Mouse (Mus musculus) hindbrain, embryonic 14.5 days (tissue): Measurements from ENCODE around the gene Rflnb. TPM values are rescaled to one million over a fixed set of nuclear protein-coding genes. Genes with fewer than 3 reads are reported as not detected.

ENCODE experiments used
- ATAC-seq: fragments of 200-750 bp; cut with Nextera tagmentation; 2 replicates; pipeline ENCODE4 v1.8.0; 2017; ENCODE audit warnings: moderate number of reproducible peaks, mild to moderate bottlenecking, moderate TSS enrichment, moderate library complexity; ENCODE audit not compliant: low FRiP score
- DNase-seq: peaks from one replicate; pipeline ENCODE4 v3.0.0-alpha.2; 2015; ENCODE audit warnings: low spot score
- H3K27ac ChIP-seq: fragments of 300-500 bp; sonication (generic); 2 replicates; pipeline ENCODE4 v1.5.1; 2014; ENCODE audit warnings: mild to moderate bottlenecking, moderate library complexity
- H3K27me3 ChIP-seq: fragments of 300-500 bp; sonication (generic); 2 replicates; pipeline ENCODE4 v1.6.1; 2014; ENCODE audit warnings: mild to moderate bottlenecking, low read length, mixed read lengths; ENCODE audit not compliant: control insufficient read depth, insufficient read depth
- H3K36me3 ChIP-seq: fragments of 300-500 bp; sonication (generic); replicated peaks from 2 replicates; pipeline ENCODE4 v1.6.1; 2014; ENCODE audit not compliant: control insufficient read depth, insufficient read depth
- H3K4me1 ChIP-seq: fragments of 300-500 bp; sonication (generic); replicated peaks from 2 replicates; pipeline ENCODE4 v1.6.1; 2014; ENCODE audit warnings: antibody characterized with exemption, low read length, mixed read lengths; ENCODE audit not compliant: control insufficient read depth, insufficient read depth
- H3K4me2 ChIP-seq: fragments of 300-500 bp; sonication (generic); replicated peaks from 2 replicates; pipeline ENCODE4 v1.6.1; 2014; ENCODE audit warnings: mild to moderate bottlenecking, moderate library complexity
- H3K4me3 ChIP-seq: fragments of 300-500 bp; sonication (generic); replicated peaks from 2 replicates; pipeline ENCODE4 v1.5.1; 2014; ENCODE audit warnings: mild to moderate bottlenecking, low read length
- H3K9ac ChIP-seq: fragments of 300-500 bp; sonication (generic); 2 replicates; pipeline ENCODE4 v1.6.1; 2014
- H3K9me3 ChIP-seq: fragments of 300-500 bp; sonication (generic); 2 replicates; pipeline ENCODE4 v1.6.1; 2016; ENCODE audit warnings: low read length; ENCODE audit not compliant: control insufficient read depth
- WGBS: fragments of 180-500 bp; shearing (Covaris S2); extraction: QIAGEN DNeasy Blood & Tissue Kit; methylation state at CpG from one replicate; pipeline ENCODE4 v1.1.7; 2014; 5-methylcytosine and 5-hydroxymethylcytosine counted together
- polyA plus RNA-seq: library from polyadenylated mRNA; unstranded; fragments of >200 nt; fragmentation: Nextera tagmentation; extraction: Ambion mirVana; gene quantifications from 2 replicates; pipeline ENCODE4 v1.2.1, GENCODE M21; 2014

Gene Rflnb
- polyA plus RNA-seq, result 9.0 and 9.5 TPM in 2 replicates

DNA sequence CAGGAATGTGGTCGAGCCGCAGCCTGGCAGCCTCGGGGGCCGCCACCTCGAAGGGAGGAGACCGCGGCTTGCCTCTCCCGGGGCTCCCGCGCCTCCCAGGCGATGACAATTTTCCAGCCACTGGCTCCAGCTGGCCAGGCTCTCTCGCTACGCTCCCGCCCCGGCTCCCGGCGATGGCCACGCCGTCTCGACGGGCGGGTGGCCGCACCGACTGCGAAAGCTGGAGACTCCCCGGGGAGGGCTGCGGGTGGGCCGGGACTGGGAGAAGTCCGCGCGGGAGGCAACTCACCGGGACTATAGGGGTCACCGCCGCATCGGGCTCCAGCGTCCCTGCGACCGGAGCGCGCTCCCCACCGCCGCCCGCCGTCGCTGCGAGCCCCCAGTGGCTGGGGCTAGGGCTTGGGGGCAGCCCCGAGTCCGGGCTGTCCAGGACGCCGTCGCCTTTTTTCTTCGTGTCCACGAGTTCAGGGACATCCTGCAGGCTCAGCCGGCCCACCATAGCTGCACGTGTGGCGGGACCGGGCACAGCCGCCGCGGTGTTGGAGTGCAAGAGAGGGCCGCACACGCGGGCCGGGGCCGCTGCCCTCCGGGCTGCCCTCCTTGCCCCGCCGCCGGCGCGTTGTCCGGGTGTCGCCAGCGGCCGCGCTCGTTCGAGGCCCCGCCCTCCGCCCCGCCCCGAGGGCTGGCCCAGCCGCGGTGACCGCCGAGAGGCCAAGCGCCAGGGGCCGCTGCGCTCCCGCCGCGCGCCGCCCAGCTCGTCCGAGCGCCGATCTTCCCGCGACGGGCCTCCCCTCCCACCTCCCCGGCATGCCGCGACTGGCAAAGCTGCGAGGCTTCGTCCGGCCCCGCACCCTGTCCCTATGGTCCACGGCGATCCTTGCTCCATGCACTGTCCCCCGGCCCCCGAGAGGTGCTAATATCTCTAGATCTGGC is at the start of gene Rflnb:
Gene Rflnb (minus strand): TSS at position 644 of the 933 bp plus-strand sequence.
- Histone ChIP-seq H3K4me1 (peaks cover 7% of the 10 kb centered on the region; the same call in 1 of the 2 replicates), H3K27ac (0 out of 2 replicates have a peak within 1 kb of the TSS, but pooled peaks have one; percentile 20)
- ATAC-seq, result peak; percentile 81

DNA sequence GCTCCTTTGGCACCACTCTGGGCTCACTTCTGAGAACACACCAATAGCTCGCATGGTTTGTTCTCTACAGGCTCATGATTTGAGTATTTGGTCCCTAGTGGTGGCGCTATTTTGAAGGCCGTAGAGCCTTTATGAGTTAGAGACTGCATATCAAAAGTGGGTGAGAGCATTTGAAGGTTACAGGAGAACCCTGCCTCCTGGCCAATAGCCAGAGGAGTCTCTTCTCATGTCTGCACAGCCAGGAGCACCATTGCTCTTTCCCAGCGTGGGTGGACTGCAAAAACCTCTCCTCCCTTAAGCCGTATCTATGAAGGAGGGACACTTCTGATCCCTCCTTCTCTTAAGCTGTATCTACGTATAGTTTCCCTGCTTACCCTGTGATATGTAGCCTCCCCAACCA is 49.8 kb upstream of the Rflnb start:
- H3K36me3 ChIP-seq, result peaks cover 72% of the 10 kb centered on the region
- no peak overlapping the region for H3K4me3 ChIP-seq
- H3K9ac ChIP-seq, result no peak overlapping the region
- no peaks in the 10 kb centered on the region for H3K9me3 ChIP-seq
- WGBS, result 90% methylated on average over 6 of the region's 6 CpGs
- DNase-seq (no peak), ATAC-seq (no peak)
- H3K27ac ChIP-seq, result no peak overlapping the region
- H3K4me1 ChIP-seq, result no peaks in the 10 kb centered on the region
- H3K4me2 ChIP-seq, result no peak overlapping the region
- no peaks in the 10 kb centered on the region for H3K27me3 ChIP-seq

More for the DNA sequence above, at the start of gene Rflnb:
- Histone ChIP-seq H3K4me2 (peak within 1 kb of the TSS; percentile 95), H3K9ac (peak within 1 kb of the TSS; percentile 65), H3K4me3 (peak within 1 kb of the TSS; percentile 64), H3K9me3 (no peaks in the 10 kb centered on the region), H3K27me3 (no peaks in the 10 kb centered on the region), H3K36me3 (no peaks in the 10 kb centered on the region)
- WGBS, result under 1% methylated on average over 103 of the region's 112 CpGs
- DNase-seq, result peak; percentile 69

DNA sequence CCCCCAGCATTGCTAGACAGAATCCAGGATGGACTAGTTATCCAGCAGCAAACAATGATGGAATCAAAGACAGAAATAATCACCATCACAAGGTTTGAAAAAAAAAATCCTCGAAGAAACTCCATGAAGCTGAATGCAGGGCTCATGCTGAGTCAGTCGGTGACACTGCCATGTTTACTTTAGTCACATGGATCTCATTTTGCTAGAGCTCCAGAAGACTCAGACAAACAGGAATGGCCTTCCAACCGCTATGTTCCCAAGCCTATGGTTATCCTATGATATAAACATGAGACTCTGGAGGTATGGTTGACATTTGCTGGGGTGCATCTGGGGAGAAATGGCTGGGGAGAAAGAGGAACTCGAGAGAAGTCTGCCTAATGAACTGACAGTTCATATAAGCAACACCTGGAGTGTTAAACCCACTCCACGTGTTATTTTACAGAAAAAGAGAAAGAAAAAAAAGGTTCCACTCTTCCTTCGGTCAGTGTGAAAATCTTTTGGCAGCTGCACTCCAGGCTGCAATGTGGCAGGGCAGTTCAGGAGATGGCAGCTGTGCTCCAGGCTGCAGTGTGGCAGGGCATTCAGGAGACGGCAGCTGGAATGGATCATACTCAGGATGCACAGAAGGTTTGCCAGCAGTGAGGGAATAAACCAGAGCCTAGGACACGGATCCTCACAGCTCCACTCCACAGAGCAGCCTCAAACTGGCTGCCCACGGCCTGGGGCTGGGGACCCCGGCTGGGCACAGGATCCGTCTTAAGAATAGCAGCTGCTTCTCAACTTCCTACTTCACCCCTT is 46.9 kb upstream of the Rflnb start:
- DNase-seq (no peak), ATAC-seq (no peak)
- WGBS, result 75% methylated on average over 11 of the region's 11 CpGs
- Histone ChIP-seq H3K4me1 (no peaks in the 10 kb centered on the region), H3K27me3 (no peaks in the 10 kb centered on the region), H3K9me3 (no peaks in the 10 kb centered on the region), H3K4me2 (no peak overlapping the region), H3K4me3 (no peak overlapping the region), H3K36me3 (peaks cover 51% of the 10 kb centered on the region), H3K9ac (no peak overlapping the region), H3K27ac (no peak overlapping the region)

DNA sequence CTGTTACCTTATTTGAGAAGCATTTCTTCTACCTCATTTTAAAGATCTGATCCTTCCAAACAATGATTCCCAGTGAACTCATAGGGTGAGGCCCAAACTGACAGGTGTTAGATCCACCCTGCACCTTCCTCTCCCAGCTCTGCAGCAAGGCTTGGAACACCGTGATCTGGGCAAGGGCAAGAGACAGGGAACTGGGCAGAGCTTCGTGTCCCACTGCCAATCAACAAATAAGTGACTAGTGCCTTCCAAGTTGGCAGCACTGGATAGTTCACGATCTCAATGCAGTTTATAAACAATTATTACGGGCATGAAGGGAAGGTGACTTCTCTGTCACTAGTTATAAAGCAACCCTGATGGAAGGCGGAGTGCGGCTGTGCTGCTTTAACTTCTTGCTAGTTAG is 42.2 kb upstream of the Rflnb start:
- no peaks in the 10 kb centered on the region for H3K4me1 ChIP-seq
- no peak for ATAC-seq
- WGBS, result 91% methylated on average over 6 of the region's 6 CpGs
- H3K36me3 ChIP-seq, result peaks cover 31% of the 10 kb centered on the region
- no peak overlapping the region for H3K9ac ChIP-seq
- no peak overlapping the region for H3K27ac ChIP-seq
- no peak for DNase-seq
- H3K4me2 ChIP-seq, result no peak overlapping the region
- no peaks in the 10 kb centered on the region for H3K27me3 ChIP-seq
- no peaks in the 10 kb centered on the region for H3K9me3 ChIP-seq
- H3K4me3 ChIP-seq, result no peak overlapping the region

DNA sequence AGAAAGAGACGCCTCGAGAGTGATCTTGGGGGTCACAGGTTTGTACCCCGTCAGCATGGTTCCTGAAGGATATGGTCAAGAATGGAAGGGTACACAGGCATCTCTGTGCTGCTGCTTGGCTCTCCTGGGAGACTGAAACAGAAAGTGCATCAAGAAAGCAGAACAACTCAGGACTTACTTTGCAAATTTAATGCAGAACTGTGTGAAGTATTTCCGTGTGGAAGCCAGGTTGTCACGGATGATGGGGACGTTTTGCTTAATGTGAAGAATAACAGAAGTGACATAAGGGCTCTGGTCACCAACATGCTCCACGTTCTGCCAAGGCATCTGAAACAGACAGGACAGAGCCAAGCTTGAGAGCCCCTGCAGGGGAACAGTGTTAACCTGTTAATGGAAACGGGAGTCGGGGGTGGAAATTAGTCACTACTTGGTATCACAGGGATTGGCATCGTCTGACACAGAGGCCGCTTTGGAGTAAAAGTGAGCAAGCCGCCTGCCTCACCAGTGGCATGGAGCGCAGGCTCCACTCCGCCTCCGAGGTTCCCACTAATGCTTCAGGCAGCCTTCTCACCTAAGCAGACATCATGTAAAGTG is 39.1 kb upstream of the Rflnb start:
- Histone ChIP-seq H3K9me3 (no peaks in the 10 kb centered on the region), H3K9ac (no peak overlapping the region), H3K4me3 (no peak overlapping the region), H3K4me1 (no peaks in the 10 kb centered on the region), H3K36me3 (peaks cover 40% of the 10 kb centered on the region), H3K27ac (no peak overlapping the region), H3K27me3 (no peaks in the 10 kb centered on the region), H3K4me2 (no peak overlapping the region)
- WGBS, result 88% methylated on average over 15 of the region's 15 CpGs
- DNase-seq, result no peak
- no peak for ATAC-seq

DNA sequence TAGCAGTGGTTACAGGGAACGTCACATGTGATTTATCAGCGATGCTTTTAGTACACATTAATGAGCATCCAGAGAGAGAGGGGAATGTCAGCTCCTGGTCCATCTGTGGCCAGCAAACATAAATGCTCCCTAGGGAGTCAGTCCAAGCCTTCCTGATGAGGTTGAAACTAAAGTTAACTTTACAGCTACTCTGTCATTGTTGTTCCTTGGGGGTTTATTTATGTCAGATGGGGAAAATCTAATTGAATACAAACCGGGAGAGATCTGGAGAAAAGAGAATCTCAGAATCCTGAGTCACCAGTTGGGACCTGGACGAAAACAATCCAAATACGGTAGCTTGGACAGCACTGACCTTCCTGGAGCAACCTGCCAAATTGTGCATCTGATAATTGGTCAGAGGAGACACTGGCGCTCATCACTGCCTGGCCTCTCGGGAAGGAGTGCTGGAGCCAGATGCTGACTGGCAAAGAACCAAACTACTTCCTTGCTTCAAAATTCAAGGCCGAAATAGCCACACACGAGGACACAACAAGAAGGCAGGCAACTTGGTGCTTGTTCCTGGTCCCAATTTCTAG is 38.0 kb upstream of the Rflnb start:
- Histone ChIP-seq H3K9ac (no peak overlapping the region), H3K27me3 (no peaks in the 10 kb centered on the region), H3K4me3 (no peak overlapping the region), H3K36me3 (peaks cover 45% of the 10 kb centered on the region), H3K4me1 (no peaks in the 10 kb centered on the region), H3K4me2 (no peak overlapping the region), H3K9me3 (no peaks in the 10 kb centered on the region), H3K27ac (no peak overlapping the region)
- DNase-seq (no peak), ATAC-seq (no peak)
- WGBS, result 72% methylated on average over 9 of the region's 9 CpGs

DNA sequence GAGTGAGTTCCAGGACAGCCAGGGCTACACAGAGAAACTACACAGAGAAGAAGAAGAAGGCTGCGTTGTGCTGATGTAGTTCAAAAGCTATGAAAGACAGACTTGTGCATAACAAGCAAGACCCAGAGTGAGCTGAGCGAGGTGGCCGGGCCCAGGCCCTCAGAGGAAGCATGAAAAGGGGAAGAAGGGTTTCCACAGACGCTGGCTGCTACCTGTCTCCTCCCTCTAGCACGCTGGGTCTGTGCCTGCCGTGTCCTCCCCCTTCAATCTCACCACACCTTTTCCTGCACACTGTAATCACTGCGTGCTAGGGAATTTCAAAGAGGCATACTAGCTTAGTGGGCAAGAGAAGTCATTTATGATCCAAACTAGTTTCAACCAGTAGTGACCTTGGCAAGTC is 36.8 kb upstream of the Rflnb start:
- peaks cover 54% of the 10 kb centered on the region for H3K36me3 ChIP-seq
- no peaks in the 10 kb centered on the region for H3K4me1 ChIP-seq
- no peak overlapping the region for H3K27ac ChIP-seq
- no peaks in the 10 kb centered on the region for H3K27me3 ChIP-seq
- ATAC-seq (no peak), DNase-seq (no peak)
- H3K4me3 ChIP-seq, result no peak overlapping the region
- no peaks in the 10 kb centered on the region for H3K9me3 ChIP-seq
- H3K9ac ChIP-seq, result no peak overlapping the region
- no peak overlapping the region for H3K4me2 ChIP-seq
- WGBS, result 93% methylated on average over 7 of the region's 7 CpGs

DNA sequence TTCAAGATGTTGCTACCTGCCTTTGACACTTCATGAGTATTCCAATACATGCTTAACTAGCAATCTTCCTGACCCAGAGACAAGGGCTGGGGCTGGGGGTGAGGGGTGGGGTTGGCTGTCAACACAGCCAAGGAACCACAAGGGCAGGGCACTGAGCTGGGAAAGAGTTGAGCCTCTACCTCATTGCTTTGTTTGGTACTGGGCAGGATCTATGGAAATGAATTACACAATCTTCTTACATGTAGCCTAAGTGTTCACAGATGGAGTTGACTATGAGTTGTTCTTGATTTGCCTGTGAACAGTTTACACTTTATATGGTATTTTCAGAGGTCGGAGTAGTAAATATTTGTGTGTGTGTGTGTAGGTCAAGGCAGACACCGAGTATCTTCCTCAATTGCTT is 33.3 kb upstream of the Rflnb start:
- Histone ChIP-seq H3K36me3 (peaks cover 54% of the 10 kb centered on the region), H3K27me3 (no peaks in the 10 kb centered on the region), H3K27ac (no peak overlapping the region), H3K9ac (no peak overlapping the region), H3K9me3 (no peaks in the 10 kb centered on the region), H3K4me1 (no peaks in the 10 kb centered on the region), H3K4me3 (no peak overlapping the region), H3K4me2 (no peak overlapping the region)
- ATAC-seq, result no peak
- no peak for DNase-seq
- 84% methylated on average over 2 of the region's 2 CpGs for WGBS

DNA sequence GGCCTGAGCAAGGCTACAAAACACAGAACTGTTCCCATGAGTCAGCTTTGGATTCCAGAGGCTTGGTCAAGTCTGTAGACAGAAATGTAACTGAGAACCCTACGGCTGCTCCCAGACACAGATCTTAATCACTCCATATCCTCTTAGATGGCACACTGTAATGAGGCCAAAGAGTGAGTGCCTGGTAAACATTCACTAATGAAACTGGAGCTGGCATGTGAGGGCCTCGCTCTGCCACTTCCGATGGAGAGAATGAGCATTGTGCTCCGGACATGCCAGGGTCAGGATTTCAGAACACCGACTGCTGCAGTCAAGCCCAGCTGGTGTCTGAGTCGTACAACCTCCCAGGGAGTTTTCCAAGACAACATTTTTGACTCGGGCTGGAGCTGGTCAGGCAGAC is 32.4 kb upstream of the Rflnb start:
- WGBS, result 83% methylated on average over 7 of the region's 7 CpGs
- ATAC-seq (no peak), DNase-seq (no peak)
- Histone ChIP-seq H3K4me1 (no peaks in the 10 kb centered on the region), H3K27ac (no peak overlapping the region), H3K27me3 (no peaks in the 10 kb centered on the region), H3K4me3 (no peak overlapping the region), H3K4me2 (no peak overlapping the region), H3K9ac (no peak overlapping the region), H3K9me3 (no peaks in the 10 kb centered on the region), H3K36me3 (peaks cover 52% of the 10 kb centered on the region)
